Mouse (Mus musculus) myocyte (in vitro differentiated cells): ENCODE results near the gene L1td1. TPM values are rescaled to one million over a fixed set of nuclear protein-coding genes. Genes with fewer than 3 reads are reported as not detected.

Source experiments
- H3K27me3 ChIP-seq: one replicate; pipeline ENCODE4 v1.6.1; 2011; ENCODE audit not compliant: control insufficient read depth, insufficient read depth, insufficient read length
- H3K36me3 ChIP-seq: one replicate; pipeline ENCODE4 v1.6.1; 2011; ENCODE audit not compliant: control insufficient read depth, insufficient read depth
- H3K4me2 ChIP-seq: one replicate; pipeline ENCODE4 v1.6.1; 2011; ENCODE audit warnings: low read depth, control low read depth
- H3K4me3 ChIP-seq: one replicate; pipeline ENCODE4 v1.5.1; 2011; ENCODE audit warnings: mild to moderate bottlenecking, control low read depth, moderate library complexity
- H3K79me2 ChIP-seq: one replicate; pipeline ENCODE4 v1.6.1; 2011; ENCODE audit not compliant: control insufficient read depth, insufficient read depth
- H3ac ChIP-seq: one replicate; pipeline ENCODE4 v1.6.1; 2011; ENCODE audit not compliant: control insufficient read depth, insufficient read length
- CEBPB ChIP-seq: IDR thresholded peaks from 2 replicates; pipeline ENCODE4 v1.6.1; 2011; ENCODE audit warnings: mild to moderate bottlenecking, moderate library complexity; ENCODE audit not compliant: poor library complexity, insufficient read depth, severe bottlenecking
- E2F4 ChIP-seq: IDR thresholded peaks from one replicate; pipeline ENCODE4 v1.6.1; 2011; ENCODE audit warnings: mild to moderate bottlenecking, control low read depth, moderate library complexity; ENCODE audit not compliant: insufficient read depth
- MAX ChIP-seq: IDR thresholded peaks from one replicate; pipeline ENCODE4 v1.6.1; 2011; ENCODE audit warnings: low read depth, mild to moderate bottlenecking, control low read depth
- MYOD1 ChIP-seq, 3 experiments: IDR thresholded peaks; one replicate each; pipeline ENCODE4 v1.6.1; 2011; ENCODE audit warnings: control low read depth in 2 of 3, low read depth in 2 of 3, mild to moderate bottlenecking in 2 of 3, moderate library complexity in 1 of 3; ENCODE audit not compliant: insufficient read length in 2 of 3, control insufficient read depth in 1 of 3
- MYOG ChIP-seq, 3 experiments: IDR thresholded peaks; one replicate each; pipeline ENCODE4 v1.6.1; 2011; ENCODE audit warnings: control low read depth in 2 of 3, low read depth in 2 of 3, mild to moderate bottlenecking in 2 of 3; ENCODE audit not compliant: insufficient read length in 2 of 3, control insufficient read depth in 1 of 3, insufficient read depth in 1 of 3
- POLR2A ChIP-seq: IDR thresholded peaks from one replicate; pipeline ENCODE4 v1.6.1; 2011; ENCODE audit warnings: low read depth, mild to moderate bottlenecking, control low read depth, moderate library complexity; ENCODE audit not compliant: insufficient read length
- POLR2AphosphoS2 ChIP-seq: IDR thresholded peaks from one replicate; pipeline ENCODE4 v1.6.1; 2011; ENCODE audit warnings: low read depth, control low read depth; ENCODE audit not compliant: insufficient read length
- REST ChIP-seq: IDR thresholded peaks from one replicate; pipeline ENCODE4 v1.6.1; 2011; ENCODE audit warnings: mild to moderate bottlenecking, control low read depth, moderate library complexity; ENCODE audit not compliant: insufficient read depth, insufficient read length
- SRF ChIP-seq: IDR thresholded peaks from one replicate; pipeline ENCODE4 v1.6.1; 2011; ENCODE audit warnings: low read depth; ENCODE audit not compliant: control insufficient read depth, insufficient read length
- TCF12 ChIP-seq: IDR thresholded peaks from one replicate; pipeline ENCODE4 v1.6.1; 2011; ENCODE audit warnings: mild to moderate bottlenecking, control low read depth; ENCODE audit not compliant: poor library complexity, insufficient read depth, severe bottlenecking
- TCF3 ChIP-seq: IDR thresholded peaks from one replicate; pipeline ENCODE4 v1.6.1; 2011; ENCODE audit warnings: low read depth, control low read depth; ENCODE audit not compliant: insufficient read length
- USF1 ChIP-seq: IDR thresholded peaks from one replicate; pipeline ENCODE4 v1.6.1; 2011; ENCODE audit warnings: low read depth, mild to moderate bottlenecking, control low read depth, moderate library complexity
- polyA plus RNA-seq: library from polyadenylated mRNA; unstranded; fragments of >200 nt; fragmentation: generic; extraction: Trizol; gene quantifications from one replicate; pipeline ENCODE4 v1.2.1, GENCODE M21; 2012; ENCODE audit warnings: missing spikeins

Gene L1td1
- polyA plus RNA-seq, 1 experiment: not detected

GRCm38 (mm10) chr4:98767134-98768133, 40.9 kb downstream of the L1td1 start:
- Histone ChIP-seq H3K79me2 (no peaks in the 10 kb centered on the region), H3K27me3 (no peaks in the 10 kb centered on the region), H3K36me3 (no peaks in the 10 kb centered on the region), H3K4me3 (no peak overlapping the region), H3K4me2 (no peak overlapping the region), H3ac (no peak overlapping the region)
- TF ChIP-seq TCF12 (no peak), POLR2AphosphoS2 (no peak)

- no peak overlapping the region for H3K4me3 ChIP-seq
- H3K4me2 ChIP-seq: no peak overlapping the region
- H3K79me2 ChIP-seq: no peaks in the 10 kb centered on the region
- H3ac ChIP-seq: no peak overlapping the region
- no peaks in the 10 kb centered on the region for H3K27me3 ChIP-seq
- H3K36me3 ChIP-seq: no peaks in the 10 kb centered on the region
- TF ChIP-seq SRF: no peak
- no peak for TF ChIP-seq POLR2A
- TF ChIP-seq MYOD1 (IDR thresholded peaks at IDR 0.05; ENCODE audit: control insufficient read depth in 1 of 3, insufficient read length in 2 of 3, low read depth in 2 of 3): no peak
- TF ChIP-seq MYOG (IDR thresholded peaks at IDR 0.05; ENCODE audit: control insufficient read depth in 1 of 3, insufficient read depth in 1 of 3, insufficient read length in 2 of 3, low read depth in 2 of 3): no peak
- no peak for TF ChIP-seq TCF12
- no peak for TF ChIP-seq USF1
Measured at GRCm38 (mm10) chr4:98773785-98774184, 47.3 kb downstream of the L1td1 start.

GRCm38 (mm10) chr4:98776721-98777427, 50.3 kb downstream of the L1td1 start:
- H3K4me3 ChIP-seq: no peak overlapping the region
- H3K4me2 ChIP-seq: no peak overlapping the region
- H3K36me3 ChIP-seq: no peaks in the 10 kb centered on the region
- no peaks in the 10 kb centered on the region for H3K27me3 ChIP-seq
- no peak overlapping the region for H3ac ChIP-seq
- TF ChIP-seq TCF12: no peak
- no peak for TF ChIP-seq E2F4
- TF ChIP-seq REST: no peak
- TF ChIP-seq MYOG (IDR thresholded peaks at IDR 0.05; ENCODE audit: control insufficient read depth in 1 of 3, insufficient read depth in 1 of 3, insufficient read length in 2 of 3, low read depth in 2 of 3): no peak
- no peak for TF ChIP-seq SRF
- no peak for TF ChIP-seq MAX
- TF ChIP-seq POLR2A: no peak
- TF ChIP-seq USF1: no peak
- TF ChIP-seq MYOD1 (IDR thresholded peaks at IDR 0.05; ENCODE audit: control insufficient read depth in 1 of 3, insufficient read length in 2 of 3, low read depth in 2 of 3): no peak
- no peak for TF ChIP-seq POLR2AphosphoS2
- no peak for TF ChIP-seq TCF3
- TF ChIP-seq CEBPB: no peak
- H3K79me2 ChIP-seq: no peaks in the 10 kb centered on the region

GRCm38 (mm10) chr4:98777464-98777863, 50.9 kb downstream of the L1td1 start:
- no peaks in the 10 kb centered on the region for H3K79me2 ChIP-seq
- no peak overlapping the region for H3ac ChIP-seq
- H3K4me2 ChIP-seq: no peak overlapping the region

GRCm38 (mm10) chr4:98778219-98778618, 51.7 kb downstream of the L1td1 start:
- Histone ChIP-seq H3ac (no peak overlapping the region), H3K79me2 (no peaks in the 10 kb centered on the region), H3K4me2 (no peak overlapping the region), H3K27me3 (no peaks in the 10 kb centered on the region), H3K36me3 (no peaks in the 10 kb centered on the region), H3K4me3 (no peak overlapping the region)
- TF ChIP-seq POLR2AphosphoS2: no peak
- no peak for TF ChIP-seq USF1
- no peak for TF ChIP-seq MYOD1 (IDR thresholded peaks at IDR 0.05; ENCODE audit: control insufficient read depth in 1 of 3, insufficient read length in 2 of 3, low read depth in 2 of 3)
- TF ChIP-seq REST: no peak
- no peak for TF ChIP-seq POLR2A
- no peak for TF ChIP-seq MAX
- TF ChIP-seq TCF3: no peak
- no peak for TF ChIP-seq SRF

More at GRCm38 (mm10) chr4:98777464-98777863, 50.9 kb downstream of the L1td1 start:
- Histone ChIP-seq H3K27me3 (no peaks in the 10 kb centered on the region), H3K36me3 (no peaks in the 10 kb centered on the region), H3K4me3 (no peak overlapping the region)
- TF ChIP-seq MYOD1 (IDR thresholded peaks at IDR 0.05; ENCODE audit: control insufficient read depth in 1 of 3, insufficient read length in 2 of 3, low read depth in 2 of 3): no peak
- TF ChIP-seq POLR2AphosphoS2: no peak
- no peak for TF ChIP-seq TCF3
